Mouse (Mus musculus): Measurements from ENCODE around the gene Ptprg. TPM values are rescaled to one million over a fixed set of nuclear protein-coding genes. Genes with fewer than 3 reads are reported as not detected.

Ptprg gene
- polyA plus RNA-seq, 1 experiment: 31.6 TPM

- Histone ChIP-seq H3K4me1 (ENCODE audit: control insufficient read depth, insufficient read depth, insufficient read length, low read length) (peaks cover 5% of the 10 kb centered on the region; the same call in 1 of the 2 replicates), H3K27ac (replicated peaks; ENCODE audit: low read depth, low read length) (no peak overlapping the region), H3K4me3 (ENCODE audit: insufficient read depth, low read depth, low read length) (no peak overlapping the region)
Observed at GRCm38 (mm10) chr14:12163196-12163595, 609.9 kb downstream of the Ptprg start.

GRCm38 (mm10) chr14:12167215-12167614 is 613.9 kb downstream of the Ptprg start:
- Histone ChIP-seq H3K4me3 (ENCODE audit: insufficient read depth, low read depth, low read length) (no peak overlapping the region), H3K27ac (replicated peaks; ENCODE audit: low read depth, low read length) (no peak overlapping the region), H3K4me1 (ENCODE audit: control insufficient read depth, insufficient read depth, insufficient read length, low read length) (peaks cover 5% of the 10 kb centered on the region; the same call in 1 of the 2 replicates)

- H3K27ac ChIP-seq (replicated peaks; ENCODE audit: low read depth, low read length): no peak overlapping the region
Observed at GRCm38 (mm10) chr14:12167651-12168050, 614.3 kb downstream of the Ptprg start.

GRCm38 (mm10) chr14:12177436-12177835 is 624.1 kb downstream of the Ptprg start:
- no peaks in the 10 kb centered on the region for H3K4me1 ChIP-seq (ENCODE audit: control insufficient read depth, insufficient read depth, insufficient read length, low read length)
- H3K27ac ChIP-seq (replicated peaks; ENCODE audit: low read depth, low read length): no peak overlapping the region
- H3K4me3 ChIP-seq (ENCODE audit: insufficient read depth, low read depth, low read length): no peak overlapping the region

More at GRCm38 (mm10) chr14:12167651-12168050, 614.3 kb downstream of the Ptprg start:
- H3K4me3 ChIP-seq (ENCODE audit: insufficient read depth, low read depth, low read length): no peak overlapping the region
- H3K4me1 ChIP-seq (ENCODE audit: control insufficient read depth, insufficient read depth, insufficient read length, low read length): peaks cover 5% of the 10 kb centered on the region; the same call in 1 of the 2 replicates

GRCm38 (mm10) chr14:12178645-12179044 is 625.3 kb downstream of the Ptprg start:
- Histone ChIP-seq H3K4me1 (ENCODE audit: control insufficient read depth, insufficient read depth, insufficient read length, low read length) (no peaks in the 10 kb centered on the region), H3K4me3 (ENCODE audit: insufficient read depth, low read depth, low read length) (no peak overlapping the region), H3K27ac (replicated peaks; ENCODE audit: low read depth, low read length) (no peak overlapping the region)

GRCm38 (mm10) chr14:12180116-12180515 is 626.8 kb downstream of the Ptprg start:
- Histone ChIP-seq H3K4me1 (ENCODE audit: control insufficient read depth, insufficient read depth, insufficient read length, low read length) (no peaks in the 10 kb centered on the region), H3K4me3 (ENCODE audit: insufficient read depth, low read depth, low read length) (no peak overlapping the region), H3K27ac (replicated peaks; ENCODE audit: low read depth, low read length) (no peak overlapping the region)

GRCm38 (mm10) chr14:12185040-12185439 is 631.7 kb downstream of the Ptprg start:
- Histone ChIP-seq H3K27ac (replicated peaks; ENCODE audit: low read depth, low read length) (no peak overlapping the region), H3K4me3 (ENCODE audit: insufficient read depth, low read depth, low read length) (no peak overlapping the region), H3K4me1 (ENCODE audit: control insufficient read depth, insufficient read depth, insufficient read length, low read length) (no peaks in the 10 kb centered on the region)

- Histone ChIP-seq H3K4me1 (ENCODE audit: control insufficient read depth, insufficient read depth, insufficient read length, low read length) (no peaks in the 10 kb centered on the region), H3K4me3 (ENCODE audit: insufficient read depth, low read depth, low read length) (no peak overlapping the region), H3K27ac (replicated peaks; ENCODE audit: low read depth, low read length) (no peak overlapping the region)
Observed at GRCm38 (mm10) chr14:12188352-12188751, 635.0 kb downstream of the Ptprg start.

GRCm38 (mm10) chr14:12189266-12189665 is 635.9 kb downstream of the Ptprg start:
- no peak overlapping the region for H3K4me3 ChIP-seq (ENCODE audit: insufficient read depth, low read depth, low read length)
- H3K4me1 ChIP-seq (ENCODE audit: control insufficient read depth, insufficient read depth, insufficient read length, low read length): no peaks in the 10 kb centered on the region
- no peak overlapping the region for H3K27ac ChIP-seq (replicated peaks; ENCODE audit: low read depth, low read length)

GRCm38 (mm10) chr14:12189717-12190600 is 636.6 kb downstream of the Ptprg start:
- Histone ChIP-seq H3K27ac (replicated peaks; ENCODE audit: low read depth, low read length) (no peak overlapping the region), H3K4me1 (ENCODE audit: control insufficient read depth, insufficient read depth, insufficient read length, low read length) (no peaks in the 10 kb centered on the region), H3K4me3 (ENCODE audit: insufficient read depth, low read depth, low read length) (no peak overlapping the region)

GRCm38 (mm10) chr14:12191076-12191475 is 637.7 kb downstream of the Ptprg start:
- Histone ChIP-seq H3K4me3 (ENCODE audit: insufficient read depth, low read depth, low read length) (no peak overlapping the region), H3K27ac (replicated peaks; ENCODE audit: low read depth, low read length) (no peak overlapping the region), H3K4me1 (ENCODE audit: control insufficient read depth, insufficient read depth, insufficient read length, low read length) (no peaks in the 10 kb centered on the region)

GRCm38 (mm10) chr14:12198735-12199134 is 645.4 kb downstream of the Ptprg start:
- no peaks in the 10 kb centered on the region for H3K4me1 ChIP-seq (ENCODE audit: control insufficient read depth, insufficient read depth, insufficient read length, low read length)

GRCm38 (mm10) chr14:12199956-12200950 is 646.9 kb downstream of the Ptprg start:
- Histone ChIP-seq H3K27ac (replicated peaks; ENCODE audit: low read depth, low read length) (no peak overlapping the region), H3K4me3 (ENCODE audit: insufficient read depth, low read depth, low read length) (no peak overlapping the region), H3K4me1 (ENCODE audit: control insufficient read depth, insufficient read depth, insufficient read length, low read length) (no peaks in the 10 kb centered on the region)

More at GRCm38 (mm10) chr14:12198735-12199134, 645.4 kb downstream of the Ptprg start:
- H3K27ac ChIP-seq (replicated peaks; ENCODE audit: low read depth, low read length): no peak overlapping the region
- H3K4me3 ChIP-seq (ENCODE audit: insufficient read depth, low read depth, low read length): no peak overlapping the region

GRCm38 (mm10) chr14:12202214-12202613 is 648.9 kb downstream of the Ptprg start:
- H3K4me1 ChIP-seq (ENCODE audit: control insufficient read depth, insufficient read depth, insufficient read length, low read length): no peaks in the 10 kb centered on the region
- H3K4me3 ChIP-seq (ENCODE audit: insufficient read depth, low read depth, low read length): no peak overlapping the region
- no peak overlapping the region for H3K27ac ChIP-seq (replicated peaks; ENCODE audit: low read depth, low read length)

GRCm38 (mm10) chr14:12203081-12203480 is 649.7 kb downstream of the Ptprg start:
- Histone ChIP-seq H3K4me3 (ENCODE audit: insufficient read depth, low read depth, low read length) (no peak overlapping the region), H3K27ac (replicated peaks; ENCODE audit: low read depth, low read length) (no peak overlapping the region), H3K4me1 (ENCODE audit: control insufficient read depth, insufficient read depth, insufficient read length, low read length) (no peaks in the 10 kb centered on the region)

Data from brown adipose tissue, adult 24 weeks (tissue).